Mouse (Mus musculus): ENCODE results near the gene Pus1. TPM values are rescaled to one million over a fixed set of nuclear protein-coding genes. Genes with fewer than 3 reads are reported as not detected.

Gene Pus1
- total RNA-seq (2021): 10 to 100 TPM; 14.1 to 15.9 TPM
- long read RNA-seq, experiment 1, transcript Pus1-202 (6 exons, 1,814 nt): major isoform, 9 of 17 reads
- long read RNA-seq, experiment 1, partial matches to known transcripts: 1 of 17 reads
- long read RNA-seq, experiment 1, other reads (novel, unspliced or antisense): 3 of 17 reads
- long read RNA-seq, experiment 2, transcript Pus1-202 (6 exons, 1,814 nt): major isoform, 6 of 13 reads
- long read RNA-seq, experiment 2, partial matches to known transcripts: 0 of 13 reads
- long read RNA-seq, experiment 2, other reads (novel, unspliced or antisense): 0 of 13 reads

- peak; percentile 96 for DNase-seq
Measured at GRCm38 (mm10) chr5:110779998-110780760, at the start of gene Pus1. TSS of gene Pus1 (minus strand) at chr5:110780659.

DNA sequence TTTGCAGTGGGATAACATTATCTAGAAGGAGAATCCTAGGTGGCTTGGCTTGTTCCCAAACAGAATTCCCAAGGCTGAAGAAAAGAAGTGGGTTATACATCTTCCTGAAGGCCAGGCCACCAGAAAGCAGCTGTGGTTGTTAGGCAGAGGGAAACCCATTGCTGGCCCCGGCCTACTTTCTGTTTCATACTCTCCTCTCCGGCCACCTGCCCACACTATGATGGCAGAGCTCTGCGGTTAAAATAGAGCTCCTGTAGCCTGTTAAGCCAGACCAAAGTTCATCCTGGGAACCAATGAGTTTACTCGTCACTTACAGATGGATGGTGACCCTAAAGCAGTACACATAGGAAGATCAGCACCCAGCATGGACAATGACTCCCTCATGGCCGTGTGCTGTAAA is 47.1 kb upstream of the Pus1 start:
- DNase-seq: no peak

GRCm38 (mm10) chr5:110826781-110827495 is 46.5 kb upstream of the Pus1 start:
- no peak for DNase-seq

DNA sequence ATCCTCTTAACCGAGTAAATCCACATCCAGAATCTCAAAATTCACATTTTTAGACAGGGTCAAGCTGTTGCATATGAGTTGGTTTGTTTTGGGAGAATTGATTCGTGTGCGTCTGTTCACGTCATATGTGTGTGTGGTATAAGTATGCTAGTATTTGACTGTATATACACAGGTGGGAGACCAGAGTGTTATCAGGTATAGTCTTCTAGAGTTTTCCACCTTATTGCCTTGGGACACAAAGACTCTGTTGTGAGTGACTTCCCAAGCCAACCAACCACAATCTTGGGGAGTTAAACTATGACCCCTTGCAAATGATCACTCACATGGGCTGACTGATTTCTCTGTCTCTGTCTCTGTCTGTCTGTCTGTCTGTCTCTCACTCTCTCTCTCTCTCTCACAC is 44.0 kb upstream of the Pus1 start:
- no peak for DNase-seq

GRCm38 (mm10) chr5:110809667-110810325 is 29.3 kb upstream of the Pus1 start, which contains the start of gene Ulk1:
TSS of gene Ulk1 (minus strand) at chr5:110810097.
- DNase-seq: peak; percentile 99

DNA sequence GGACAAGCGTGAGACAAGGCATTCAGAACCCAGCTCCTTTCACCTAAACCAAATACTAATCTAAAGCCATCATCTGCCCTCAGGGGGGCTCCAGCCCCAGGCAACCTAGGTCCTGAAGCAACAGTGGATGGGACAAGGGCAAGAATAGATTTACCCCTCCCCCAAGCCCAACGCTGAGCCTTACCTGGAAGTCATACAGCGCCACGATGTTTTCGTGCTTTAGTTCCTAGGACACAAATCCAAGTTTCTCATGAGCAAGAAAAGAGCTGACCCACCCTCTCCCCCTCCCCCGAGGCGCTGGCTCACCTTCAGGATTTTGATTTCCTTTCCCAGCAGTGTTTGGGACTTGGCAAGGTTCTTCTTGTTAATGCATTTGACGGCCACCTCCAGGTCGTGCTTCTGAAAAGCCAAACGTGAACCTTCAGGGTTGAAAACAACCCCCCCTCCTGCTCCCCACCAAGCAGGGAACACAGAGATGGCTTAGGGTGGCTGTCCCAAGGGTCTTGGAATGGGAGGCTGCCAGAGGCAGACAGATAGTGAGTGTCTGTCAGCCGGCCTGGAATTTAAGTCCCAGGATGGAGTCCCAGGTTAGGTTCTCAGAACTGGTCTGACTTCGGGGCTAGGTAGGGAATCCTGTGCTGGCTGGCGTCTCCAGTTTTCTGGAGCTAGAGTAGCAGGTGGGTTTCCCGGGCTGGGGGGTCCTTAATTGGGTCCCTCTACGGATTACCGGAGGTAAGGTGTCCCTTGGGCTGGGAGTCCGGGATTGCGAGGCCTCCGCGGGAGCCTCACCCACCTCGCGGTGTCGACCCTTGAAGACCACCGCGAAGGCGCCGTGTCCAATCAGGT is 28.6 kb upstream of the Pus1 start:
- DNase-seq: no peak

DNA sequence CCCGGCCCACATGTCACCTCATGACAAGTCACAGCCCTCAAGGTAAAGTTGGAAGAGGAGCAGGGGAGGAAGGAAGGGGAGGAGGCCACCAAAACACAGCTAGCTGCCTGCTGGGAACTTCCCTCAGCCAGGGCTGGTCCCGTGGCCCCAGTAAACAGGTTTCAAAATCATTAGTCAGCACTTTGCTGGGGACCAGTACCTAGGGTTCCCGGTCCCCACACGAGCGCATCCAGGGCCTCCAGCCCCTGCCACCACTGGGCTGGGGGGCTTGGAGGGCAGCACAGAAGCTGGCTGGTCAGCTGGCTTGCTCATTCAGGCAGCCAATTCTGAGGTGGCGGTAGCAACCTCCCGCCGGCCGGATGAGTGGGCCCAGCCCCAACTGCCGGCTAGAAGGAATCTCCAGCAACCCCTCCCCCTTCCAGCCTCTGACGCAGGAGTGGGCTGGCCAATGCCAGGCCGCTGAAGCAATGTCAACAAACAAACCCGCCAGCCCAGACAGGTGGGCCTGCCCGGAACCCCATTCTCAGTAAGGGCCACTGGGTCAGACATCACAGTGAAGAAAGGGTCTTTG is 27.7 kb upstream of the Pus1 start:
- DNase-seq: peak; percentile 84

GRCm38 (mm10) chr5:110807453-110807852 is 27.0 kb upstream of the Pus1 start:
- no peak for DNase-seq

- no peak for DNase-seq
Measured at GRCm38 (mm10) chr5:110806676-110807075, 26.2 kb upstream of the Pus1 start.

DNA sequence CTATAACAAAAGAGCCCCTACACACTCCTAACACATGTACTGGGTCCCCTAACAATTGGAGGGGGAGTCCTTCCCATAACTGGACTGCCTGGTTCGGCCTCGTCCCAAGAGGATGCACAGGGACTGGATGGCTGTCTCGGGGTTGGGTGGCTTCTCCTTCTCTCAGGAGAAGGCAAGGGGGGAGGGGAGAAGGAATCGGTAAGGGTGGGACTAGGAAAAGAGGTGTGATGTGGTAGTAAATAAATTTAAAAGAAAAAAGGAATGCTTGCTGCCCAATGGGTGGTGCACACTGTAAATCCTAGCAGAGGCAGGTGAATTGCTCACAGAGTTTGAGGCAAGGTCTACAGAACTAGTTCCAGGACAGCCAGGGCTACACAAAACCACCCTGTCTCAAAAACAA is 25.7 kb upstream of the Pus1 start:
- DNase-seq: no peak

DNA sequence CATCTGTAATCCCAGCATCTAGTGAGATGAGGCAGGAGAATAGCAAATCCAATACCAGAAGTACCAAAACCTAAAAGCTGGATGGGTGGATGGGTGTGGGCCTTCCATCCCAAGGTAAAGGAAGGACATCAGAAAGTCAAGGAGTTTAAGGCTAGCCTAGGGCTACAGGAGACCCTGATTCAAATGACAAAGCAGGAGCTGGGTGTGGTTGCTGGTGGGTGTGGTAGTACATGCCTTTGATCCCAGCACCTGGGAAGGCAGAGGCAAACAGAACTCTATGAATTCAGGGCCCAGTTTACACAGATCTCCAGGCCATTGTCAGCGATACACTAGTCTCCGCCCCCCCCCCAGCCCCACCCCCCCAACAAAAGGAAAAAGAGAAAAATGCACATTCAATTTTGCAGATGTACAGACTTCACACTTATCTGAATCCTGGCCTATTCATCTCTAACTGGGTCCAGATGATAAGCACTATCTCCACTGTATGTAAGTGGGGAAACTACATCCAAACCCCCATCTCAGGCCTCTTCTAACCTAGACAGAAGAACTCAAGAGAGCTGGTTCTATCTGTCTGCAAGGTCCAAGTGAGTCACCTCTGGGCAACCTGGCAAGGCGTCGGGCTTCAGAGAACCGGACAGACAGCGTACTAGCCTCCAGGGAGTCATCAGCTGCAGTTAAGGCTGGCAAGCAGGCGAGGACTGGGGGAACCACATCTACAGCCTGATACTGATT is 23.7 kb upstream of the Pus1 start:
- no peak for DNase-seq

DNA sequence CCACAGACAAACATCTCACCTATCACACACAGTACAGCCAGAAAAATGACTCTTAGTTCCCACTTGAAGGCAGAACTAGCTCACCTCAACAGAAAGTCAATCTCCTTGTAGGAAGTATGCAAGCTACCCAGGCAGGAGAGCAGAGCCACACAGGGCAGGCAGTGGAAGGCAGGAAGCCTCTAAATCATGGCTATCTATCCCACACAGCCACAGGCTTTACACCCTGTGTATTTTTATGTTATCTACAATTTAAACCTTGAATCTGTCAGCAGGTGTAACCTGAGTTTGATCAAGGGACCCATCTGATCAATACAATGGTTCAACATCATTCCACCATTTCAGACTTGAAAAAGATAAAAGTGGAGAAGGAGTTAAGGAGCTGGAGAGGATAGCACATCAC is 22.4 kb upstream of the Pus1 start:
- DNase-seq: no peak

DNA sequence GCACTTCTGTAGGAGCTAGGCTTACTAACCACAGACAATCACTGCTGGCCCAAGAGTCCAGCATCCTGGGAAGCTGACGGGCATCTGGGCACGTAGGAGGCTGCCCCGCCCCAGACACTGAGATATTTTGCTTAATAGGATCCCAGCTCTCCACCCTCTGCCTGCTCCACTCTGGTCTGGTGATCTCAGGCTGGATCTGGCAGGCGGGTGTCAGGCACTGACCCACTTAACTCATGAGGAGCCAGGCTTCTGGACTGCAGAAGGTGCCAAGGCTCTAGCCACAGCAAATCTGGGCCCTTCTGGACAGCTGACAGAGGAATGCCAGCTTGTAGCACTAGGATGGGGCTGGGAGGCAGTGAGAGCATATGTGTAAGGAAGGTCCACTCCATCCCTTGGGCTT is 21.7 kb upstream of the Pus1 start:
- DNase-seq: no peak

DNA sequence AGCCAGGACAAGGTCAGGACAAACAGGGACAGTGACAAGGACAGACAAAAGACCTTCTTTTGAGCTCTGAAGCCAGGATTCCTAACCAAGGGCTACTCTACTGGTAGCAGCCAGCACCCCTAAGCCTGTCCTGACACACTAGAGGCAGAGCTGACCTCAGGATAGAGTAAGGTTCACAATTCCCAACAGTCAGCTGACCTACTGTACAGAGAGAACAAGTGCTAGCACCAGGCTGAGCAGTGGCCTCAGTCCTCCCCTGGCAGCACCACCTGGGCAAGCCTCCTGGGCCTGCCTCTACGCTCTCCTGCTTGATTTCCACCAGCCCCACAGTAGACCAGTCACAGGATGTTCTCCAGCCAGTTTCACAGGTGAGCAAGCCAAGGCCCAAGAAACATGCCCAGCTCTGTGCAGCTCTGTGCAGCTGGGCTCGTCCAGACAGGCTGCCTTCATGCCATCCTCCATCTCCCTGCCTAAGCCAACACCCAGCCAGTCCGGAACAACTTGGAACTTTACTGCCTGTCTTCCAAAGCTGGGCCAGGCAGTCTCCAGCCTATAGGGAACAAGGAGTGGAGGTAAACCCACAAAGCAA is 20.7 kb upstream of the Pus1 start:
- DNase-seq: no peak

DNA sequence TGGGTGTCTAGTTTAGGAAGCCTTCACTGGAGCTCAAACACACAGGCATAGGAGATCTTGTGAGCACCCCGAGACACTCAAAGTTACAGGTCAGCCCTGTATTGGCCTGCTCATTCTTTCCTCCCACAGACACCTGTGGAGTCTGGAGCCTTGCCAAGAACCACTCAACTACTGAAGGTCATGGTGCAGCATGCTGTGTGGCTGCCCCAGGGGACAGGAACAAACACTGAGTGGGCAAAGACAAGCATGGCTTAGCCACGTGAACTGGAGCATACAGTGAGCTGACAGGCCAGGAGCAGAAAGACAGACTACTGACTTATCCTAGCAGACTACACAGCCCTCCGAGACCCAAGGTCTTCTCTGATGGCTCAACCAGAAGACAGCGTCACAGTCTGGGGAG is 17.2 kb upstream of the Pus1 start:
- DNase-seq: no peak

DNA sequence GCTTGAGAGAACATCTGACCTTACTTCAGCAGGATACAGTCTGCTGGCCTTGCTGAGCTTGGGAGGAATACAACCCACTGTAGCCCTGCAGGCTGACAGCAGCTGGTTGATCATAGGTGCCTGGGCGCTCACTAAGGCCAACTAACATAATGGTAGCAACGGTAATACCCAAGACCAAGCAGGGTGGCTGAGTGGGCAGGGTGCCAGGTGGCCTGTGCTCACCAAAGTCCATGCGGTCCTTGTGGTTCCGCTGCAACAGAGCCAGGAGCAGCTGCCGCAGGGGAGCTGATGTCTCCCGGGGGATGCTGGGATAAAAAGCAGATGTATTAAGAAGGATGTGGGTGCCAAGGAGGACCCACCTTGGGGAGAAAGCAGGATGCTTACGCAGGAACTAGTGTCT is 13.9 kb upstream of the Pus1 start:
- DNase-seq: peak; percentile 47

GRCm38 (mm10) chr5:110788684-110789083 is 8.2 kb upstream of the Pus1 start:
- no peak for DNase-seq

DNA sequence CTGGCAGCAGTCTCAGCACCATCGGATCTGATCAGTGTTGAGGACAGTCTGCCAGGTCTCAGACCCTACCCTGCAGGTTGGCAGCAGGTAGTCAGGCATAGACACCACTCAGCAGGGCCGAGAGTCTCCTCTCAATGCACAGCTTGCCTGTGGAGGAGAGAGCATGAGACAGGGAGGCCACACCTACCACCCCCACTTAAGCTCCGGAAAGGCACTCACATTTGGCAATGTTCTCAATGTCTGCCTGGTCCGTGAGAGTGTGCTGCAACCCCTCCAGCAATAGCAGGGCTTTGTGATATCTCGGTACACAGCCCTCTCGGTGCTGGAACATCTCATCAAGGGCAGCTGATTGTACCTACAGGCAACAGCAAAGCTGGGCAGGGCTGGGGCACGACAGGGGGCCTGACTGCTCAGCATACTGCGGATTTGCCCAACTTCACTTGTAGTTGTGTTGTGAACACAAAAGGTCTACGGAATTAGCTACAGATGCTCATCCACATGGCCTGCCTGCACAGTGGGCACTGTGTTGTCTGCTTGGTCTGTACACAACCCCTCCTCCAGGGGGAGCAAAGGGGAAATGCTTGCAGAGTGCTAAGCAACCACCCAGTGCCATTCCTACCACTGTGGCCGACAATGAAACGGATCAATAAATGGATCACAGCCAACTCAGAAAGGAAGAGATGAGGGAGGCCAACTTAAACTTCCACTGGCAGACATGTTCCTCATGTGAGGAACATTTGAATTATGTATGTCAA is 5.8 kb upstream of the Pus1 start:
- DNase-seq: no peak

DNA sequence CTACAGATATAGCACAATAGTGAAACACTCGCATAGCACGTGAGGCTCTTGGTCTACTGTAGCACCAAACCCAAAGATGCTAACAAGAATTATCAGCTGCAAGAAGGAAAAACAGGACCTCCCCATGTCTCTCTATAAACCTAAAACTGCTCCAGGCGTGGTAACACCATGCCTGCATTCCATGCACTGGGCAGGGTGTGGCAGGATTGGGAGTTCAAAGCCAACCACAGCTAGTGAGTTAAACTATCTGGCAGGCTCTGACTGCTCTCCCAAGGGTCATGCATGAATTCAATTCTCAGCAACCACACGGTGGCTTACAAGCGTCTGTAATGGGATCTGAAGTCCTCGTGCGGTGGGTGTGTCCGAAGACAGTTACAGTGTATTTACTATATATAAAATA is 2.7 kb upstream of the Pus1 start:
- DNase-seq: no peak
